Mouse (Mus musculus) bone marrow macrophage, adult 2 months (primary cell): ENCODE measurements around the gene Camk1g.

Experiments used
- CTCF ChIP-seq: IDR thresholded peaks from 2 replicates; pipeline ENCODE4 v1.5.1; 2012; ENCODE audit warnings: low read depth, mild to moderate bottlenecking, low read length, moderate library complexity
- POLR2A ChIP-seq: IDR thresholded peaks from 2 replicates; pipeline ENCODE4 v1.6.1; 2012; ENCODE audit warnings: mild to moderate bottlenecking, low read depth, low read length, borderline replicate concordance

DNA sequence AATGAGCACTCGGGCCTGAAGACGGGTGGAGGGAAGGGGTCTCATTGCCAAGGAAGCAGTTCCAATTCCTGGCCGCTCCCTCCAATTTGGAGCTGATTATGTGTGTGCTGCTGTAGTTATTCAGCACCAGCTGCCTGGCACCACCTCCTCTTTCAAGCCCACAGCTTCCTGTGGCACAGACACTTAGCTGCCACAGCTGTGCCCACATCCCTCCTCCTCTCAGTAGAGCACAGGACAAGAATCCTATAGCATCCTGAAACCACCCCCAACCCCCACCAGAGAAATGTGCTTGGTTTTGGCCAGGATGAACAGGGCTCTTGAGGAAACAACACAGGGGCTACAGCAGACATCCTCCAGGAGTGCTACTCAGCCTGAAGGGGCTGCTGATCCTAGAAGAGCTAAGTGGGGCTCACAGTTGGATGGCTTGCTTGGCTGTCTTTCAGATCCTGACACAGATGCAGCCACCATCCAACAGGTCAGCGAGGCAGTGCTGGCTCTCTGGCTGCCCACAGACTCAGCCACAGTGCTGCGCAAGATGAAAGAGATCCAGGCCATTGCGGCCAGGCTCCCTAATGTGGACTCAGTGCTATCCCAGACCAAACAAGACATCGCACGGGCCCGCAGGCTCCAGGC, 31.6 kb downstream of the Camk1g start:
- TF ChIP-seq CTCF (no peak), POLR2A (no peak)
